Mouse (Mus musculus): ENCODE data around the gene Fuk. TPM values are rescaled to one million over a fixed set of nuclear protein-coding genes. Genes with fewer than 3 reads are reported as not detected.
"Not testable (repeated sequence)": the region's sequence is repeated elsewhere in the genome, so short reads cannot be mapped to it uniquely, and the experiment has no call there.

The Fuk gene
- polyA plus RNA-seq, 1 experiment from 2014 or later = 10.6 TPM

DNA sequence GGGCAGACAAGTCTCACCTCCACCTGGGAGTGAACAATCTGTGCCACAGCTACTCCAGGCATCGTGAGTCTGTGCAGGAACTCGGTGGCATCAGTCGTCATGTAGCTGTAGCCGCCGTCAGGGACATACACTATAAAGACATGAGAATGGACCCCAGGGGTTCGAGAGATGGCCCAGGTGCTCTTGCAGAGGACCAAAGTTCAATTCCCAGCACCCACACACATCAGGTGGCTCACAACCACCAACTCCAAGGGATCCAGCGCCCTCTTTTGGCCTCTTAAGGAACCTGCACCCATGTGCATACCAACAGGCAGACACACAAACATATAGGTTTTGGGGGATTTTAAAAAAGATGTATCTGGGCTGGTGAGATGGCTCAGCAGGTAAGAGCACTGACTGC, 10.2 kb downstream of the Fuk start:
- H3K4me2 ChIP-seq = no peak overlapping the region
- H3K27me3 ChIP-seq (replicated peaks) = no peaks in the 10 kb centered on the region
- no peaks in the 10 kb centered on the region for H3K9me3 ChIP-seq
- H3K4me3 ChIP-seq (replicated peaks) = no peak overlapping the region
- no peak overlapping the region for H3K9ac ChIP-seq
- no peaks in the 10 kb centered on the region for H3K4me1 ChIP-seq
- ATAC-seq (ENCODE audit: insufficient read depth, low FRiP score, low read depth) = no peak
- peaks cover 4% of the 10 kb centered on the region; the same call in 1 of the 2 replicates for H3K36me3 ChIP-seq
- WGBS = 93% methylated on average over 7 of the region's 7 CpGs
- no peak overlapping the region for H3K27ac ChIP-seq

DNA sequence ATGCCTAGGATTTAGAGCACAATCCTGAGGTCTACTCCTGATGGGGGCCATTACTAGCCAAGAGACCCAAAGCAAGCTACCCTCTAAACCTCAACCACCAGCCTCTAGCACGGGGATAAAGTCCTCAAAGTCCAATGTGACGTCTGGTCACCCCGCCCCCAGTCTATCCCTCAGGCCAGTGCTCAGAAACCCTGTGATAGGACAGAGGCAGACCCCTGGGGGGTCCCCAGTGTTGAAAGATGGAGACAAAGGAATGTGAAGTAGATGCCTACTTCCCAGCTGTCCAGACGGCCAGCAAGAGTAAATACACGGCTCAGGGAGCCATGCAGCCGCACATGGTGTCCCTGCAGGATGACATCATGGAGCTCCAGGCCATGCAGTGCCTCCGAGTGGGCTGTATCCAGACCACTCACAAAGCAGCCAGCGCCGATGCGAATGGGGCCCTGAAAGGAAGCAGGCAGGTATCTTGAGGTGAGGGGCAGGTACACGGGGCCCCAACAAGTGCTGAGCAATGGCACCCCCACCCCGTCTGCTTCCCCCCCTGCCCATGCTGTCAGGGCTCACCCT, 12.3 kb downstream of the Fuk start:
- H3K9ac ChIP-seq = no peak overlapping the region
- peaks cover 8% of the 10 kb centered on the region for H3K36me3 ChIP-seq
- 69% methylated on average over 12 of the region's 12 CpGs for WGBS
- H3K27ac ChIP-seq = no peak overlapping the region
- ATAC-seq (ENCODE audit: insufficient read depth, low FRiP score, low read depth) = no peak
- H3K27me3 ChIP-seq (replicated peaks) = no peaks in the 10 kb centered on the region
- no peaks in the 10 kb centered on the region for H3K9me3 ChIP-seq
- no peaks in the 10 kb centered on the region for H3K4me1 ChIP-seq
- no peak overlapping the region for H3K4me3 ChIP-seq (replicated peaks)
- H3K4me2 ChIP-seq = no peak overlapping the region

DNA sequence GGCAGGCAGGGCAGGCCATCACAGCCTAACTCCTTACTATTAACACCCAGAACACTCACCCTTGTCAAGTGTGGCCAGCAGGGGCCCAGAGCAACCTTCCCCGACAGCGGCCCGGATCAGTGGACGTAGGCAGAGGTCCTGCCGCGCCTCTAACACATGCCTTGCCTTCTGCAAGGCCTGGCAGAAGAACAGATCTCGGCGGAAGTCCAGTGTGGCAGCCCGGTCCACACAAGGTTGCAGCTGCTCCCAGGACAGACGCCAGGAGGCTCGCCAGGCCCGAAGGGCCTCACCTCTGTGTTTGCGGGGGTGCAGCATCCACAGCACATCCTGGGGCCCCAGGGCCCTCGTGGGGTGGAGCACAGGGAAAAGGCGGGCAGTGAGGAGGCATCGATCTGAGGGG, 13.4 kb downstream of the Fuk start:
- WGBS = 86% methylated on average over 16 of the region's 16 CpGs
- Histone ChIP-seq H3K9me3 (no peaks in the 10 kb centered on the region), H3K27ac (no peak overlapping the region), H3K9ac (no peak overlapping the region), H3K4me1 (no peaks in the 10 kb centered on the region), H3K27me3 (replicated peaks) (no peaks in the 10 kb centered on the region), H3K4me2 (no peak overlapping the region), H3K36me3 (peaks cover 18% of the 10 kb centered on the region), H3K4me3 (replicated peaks) (no peak overlapping the region)
- ATAC-seq (ENCODE audit: insufficient read depth, low FRiP score, low read depth) = no peak

DNA sequence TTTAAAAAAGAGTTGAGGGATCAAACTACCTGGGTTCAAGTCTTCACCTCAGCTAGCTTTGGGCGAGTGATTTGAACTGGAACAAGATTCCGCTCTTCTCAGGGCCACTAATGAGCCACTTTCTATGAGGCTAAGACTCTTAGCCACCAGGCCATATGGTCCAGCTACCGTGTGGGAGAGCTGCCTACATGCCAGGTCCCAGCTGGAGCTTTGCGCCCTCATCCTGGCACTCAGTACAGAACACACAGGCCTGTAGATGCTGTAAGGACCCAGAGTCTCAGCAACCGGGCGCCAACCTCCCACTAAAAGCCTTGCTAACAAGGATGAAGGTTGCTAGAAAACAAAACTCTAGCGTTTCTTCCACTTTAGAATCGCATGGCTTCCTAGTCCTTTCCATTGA, 13.8 kb downstream of the Fuk start:
- H3K9ac ChIP-seq = no peak overlapping the region
- WGBS = 90% methylated on average over 8 of the region's 8 CpGs
- H3K4me1 ChIP-seq = no peaks in the 10 kb centered on the region
- no peak overlapping the region for H3K27ac ChIP-seq
- H3K9me3 ChIP-seq = no peaks in the 10 kb centered on the region
- H3K27me3 ChIP-seq (replicated peaks) = no peaks in the 10 kb centered on the region
- H3K4me3 ChIP-seq (replicated peaks) = no peak overlapping the region
- no peak for ATAC-seq (ENCODE audit: insufficient read depth, low FRiP score, low read depth)
- peaks cover 20% of the 10 kb centered on the region for H3K36me3 ChIP-seq
- no peak overlapping the region for H3K4me2 ChIP-seq

DNA sequence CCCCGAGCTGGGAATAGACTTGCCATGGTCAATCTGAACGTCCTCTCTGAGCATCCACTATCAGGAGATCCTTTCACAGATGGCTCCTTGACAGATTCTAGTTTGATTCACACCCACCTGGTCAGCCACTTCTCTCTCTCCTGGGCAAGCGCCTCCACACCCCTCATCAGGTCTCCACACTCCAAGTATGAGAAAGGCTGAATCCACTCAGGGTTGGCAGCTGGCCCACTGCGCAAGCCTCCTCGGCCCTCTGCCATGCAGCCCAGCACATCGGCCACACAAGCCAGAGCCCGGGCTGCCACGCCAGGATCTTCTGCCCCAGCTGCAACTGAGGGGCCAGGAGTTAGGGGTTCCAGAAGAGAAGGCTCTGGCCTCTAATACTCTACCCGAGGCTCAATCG, 14.7 kb downstream of the Fuk start:
- Histone ChIP-seq H3K9ac (no peak overlapping the region), H3K4me2 (no peak overlapping the region), H3K9me3 (no peaks in the 10 kb centered on the region), H3K27ac (no peak overlapping the region), H3K36me3 (peaks cover 29% of the 10 kb centered on the region), H3K4me1 (no peaks in the 10 kb centered on the region), H3K27me3 (replicated peaks) (no peaks in the 10 kb centered on the region), H3K4me3 (replicated peaks) (no peak overlapping the region)
- WGBS = 91% methylated on average over 10 of the region's 10 CpGs
- ATAC-seq (ENCODE audit: insufficient read depth, low FRiP score, low read depth) = no peak

DNA sequence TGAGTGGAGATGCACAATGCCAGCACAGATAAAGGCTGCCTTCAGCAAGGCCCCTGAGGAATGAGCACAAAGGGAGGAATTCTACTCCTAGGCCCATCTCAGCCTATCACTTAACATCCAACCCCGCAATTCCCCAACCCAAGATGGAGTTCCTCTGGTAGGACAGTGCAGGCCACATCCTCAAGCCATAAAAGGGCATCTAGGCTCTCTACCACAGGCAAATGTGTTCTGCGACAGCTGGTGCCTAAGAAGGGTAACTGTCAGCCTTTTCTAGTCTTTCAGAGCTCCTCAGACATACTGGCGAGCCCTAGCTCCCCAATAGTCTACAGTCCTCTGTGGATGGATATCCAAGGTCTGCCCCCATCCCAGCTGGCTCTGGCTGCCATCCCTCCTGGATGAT, 15.7 kb downstream of the Fuk start:
- H3K4me1 ChIP-seq = no peaks in the 10 kb centered on the region
- no peak overlapping the region for H3K27ac ChIP-seq
- H3K9ac ChIP-seq = no peak overlapping the region
- no peak overlapping the region for H3K4me2 ChIP-seq
- H3K4me3 ChIP-seq (replicated peaks) = no peak overlapping the region
- no peak for ATAC-seq (ENCODE audit: insufficient read depth, low FRiP score, low read depth)
- H3K36me3 ChIP-seq = peaks cover 35% of the 10 kb centered on the region
- no peaks in the 10 kb centered on the region for H3K9me3 ChIP-seq
- H3K27me3 ChIP-seq (replicated peaks) = no peaks in the 10 kb centered on the region
- WGBS = 82% methylated on average over 3 of the region's 3 CpGs

DNA sequence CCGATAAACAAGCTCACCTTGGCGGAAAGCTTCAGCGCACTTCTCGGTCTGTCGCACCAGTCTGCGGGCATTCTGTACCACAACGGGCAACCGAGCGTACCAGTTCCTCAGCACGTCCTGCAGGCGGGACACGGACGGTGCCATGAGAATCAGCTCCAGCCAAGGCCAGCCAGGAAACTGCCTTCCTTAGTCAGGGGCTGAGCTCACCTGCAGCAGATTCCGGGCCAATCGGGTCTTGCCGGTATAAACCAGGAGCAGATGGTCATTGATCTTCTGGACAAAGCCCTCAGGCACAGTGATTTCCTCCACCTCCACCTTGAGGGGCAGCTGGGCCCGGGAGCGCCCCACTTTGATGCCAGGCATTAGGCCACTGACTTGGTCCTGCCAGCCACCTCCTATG, 18.5 kb downstream of the Fuk start:
- Histone ChIP-seq H3K4me1 (no peaks in the 10 kb centered on the region), H3K4me2 (no peak overlapping the region), H3K27ac (no peak overlapping the region), H3K9ac (no peak overlapping the region), H3K27me3 (replicated peaks) (no peaks in the 10 kb centered on the region), H3K36me3 (peaks cover 56% of the 10 kb centered on the region), H3K4me3 (replicated peaks) (no peak overlapping the region), H3K9me3 (no peaks in the 10 kb centered on the region)
- 97% methylated on average over 18 of the region's 18 CpGs for WGBS
- ATAC-seq (ENCODE audit: insufficient read depth, low FRiP score, low read depth) = no peak

DNA sequence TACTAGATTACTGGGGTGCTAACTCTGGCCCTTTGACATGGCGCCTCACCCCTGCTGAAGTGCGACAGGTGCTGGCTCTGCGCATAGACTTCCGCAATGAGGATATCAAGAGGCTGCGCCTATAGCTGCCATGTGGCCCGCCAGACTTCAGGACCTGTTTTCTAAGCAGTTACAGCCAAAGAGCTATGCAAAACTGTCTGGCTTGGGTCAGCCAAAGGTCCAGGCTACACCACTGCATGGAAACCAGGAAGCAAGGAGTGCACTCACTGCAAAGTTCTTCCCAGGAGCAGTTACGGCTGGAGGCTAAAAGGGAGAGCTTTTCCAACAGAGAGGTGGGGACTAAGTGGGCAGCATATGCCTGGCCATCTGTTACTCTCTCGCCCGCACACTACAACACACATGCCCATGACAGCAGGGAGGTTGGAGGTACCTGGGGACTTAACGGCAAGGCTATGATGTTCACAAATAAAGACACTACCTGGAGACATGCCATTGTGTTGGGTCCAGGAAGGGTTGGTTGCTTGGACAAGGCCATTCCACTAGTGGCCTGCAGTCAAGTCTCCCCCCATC, 20.5 kb downstream of the Fuk start:
- Histone ChIP-seq H3K4me2 (no peak overlapping the region), H3K4me3 (replicated peaks) (no peak overlapping the region), H3K9me3 (no peaks in the 10 kb centered on the region), H3K4me1 (no peaks in the 10 kb centered on the region), H3K27me3 (replicated peaks) (no peaks in the 10 kb centered on the region), H3K9ac (no peak overlapping the region), H3K36me3 (peaks cover 54% of the 10 kb centered on the region), H3K27ac (no peak overlapping the region)
- WGBS = 95% methylated on average over 10 of the region's 10 CpGs
- no peak for ATAC-seq (ENCODE audit: insufficient read depth, low FRiP score, low read depth)

DNA sequence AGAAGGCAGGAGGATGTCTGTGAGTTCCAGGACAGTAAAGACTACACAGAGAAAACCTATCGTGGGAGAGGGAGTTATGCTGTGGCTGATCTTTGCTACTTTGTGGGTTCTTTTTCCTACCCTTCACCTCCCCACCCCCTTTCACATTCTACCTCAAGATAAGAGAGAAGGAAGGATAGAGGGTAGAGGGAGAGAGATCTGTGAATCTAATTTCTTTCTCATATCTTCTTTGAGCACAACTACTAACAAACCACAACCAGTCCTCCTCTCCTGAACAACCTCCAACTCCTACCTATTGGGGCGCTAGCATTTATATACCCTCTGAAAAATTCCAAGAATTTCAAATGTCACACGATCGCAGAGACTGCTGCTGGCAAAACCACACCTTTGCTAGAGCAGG, 24.4 kb downstream of the Fuk start:
- no peaks in the 10 kb centered on the region for H3K4me1 ChIP-seq
- H3K9ac ChIP-seq = no peak overlapping the region
- no peak overlapping the region for H3K4me3 ChIP-seq (replicated peaks)
- H3K9me3 ChIP-seq = no peaks in the 10 kb centered on the region
- H3K4me2 ChIP-seq = no peak overlapping the region
- ATAC-seq (ENCODE audit: insufficient read depth, low FRiP score, low read depth) = no peak
- WGBS = 87% methylated on average over 4 of the region's 4 CpGs
- H3K36me3 ChIP-seq = peaks cover 51% of the 10 kb centered on the region
- H3K27ac ChIP-seq = no peak overlapping the region
- H3K27me3 ChIP-seq (replicated peaks) = no peaks in the 10 kb centered on the region

DNA sequence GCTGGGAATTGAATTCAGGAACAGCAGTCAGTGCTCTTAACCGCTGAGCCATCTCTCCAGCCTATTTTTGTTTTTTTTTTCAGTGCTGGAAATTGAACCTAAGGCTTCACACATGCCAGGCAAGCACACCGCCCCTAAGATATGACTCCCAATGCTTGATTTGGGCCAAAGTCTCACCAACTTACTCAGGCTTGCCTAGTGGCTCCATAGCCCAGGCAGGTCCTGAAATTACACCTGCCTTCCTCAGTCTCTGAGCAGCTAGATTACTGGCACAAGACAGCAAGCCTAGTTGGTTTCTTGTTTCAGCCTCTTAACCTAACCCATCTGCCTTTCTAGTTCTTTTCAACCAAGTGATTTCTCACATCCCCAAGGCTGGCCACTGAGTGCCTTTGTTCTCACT, 31.8 kb downstream of the Fuk start:
- Histone ChIP-seq H3K27me3 (replicated peaks) (no peaks in the 10 kb centered on the region), H3K9ac (no peak overlapping the region), H3K4me2 (no peak overlapping the region), H3K9me3 (no peaks in the 10 kb centered on the region), H3K4me3 (replicated peaks) (no peak overlapping the region), H3K27ac (no peak overlapping the region), H3K4me1 (no peaks in the 10 kb centered on the region), H3K36me3 (peaks cover 55% of the 10 kb centered on the region)
- 94% methylated on average over 2 of the region's 2 CpGs for WGBS
- no peak for ATAC-seq (ENCODE audit: insufficient read depth, low FRiP score, low read depth)

DNA sequence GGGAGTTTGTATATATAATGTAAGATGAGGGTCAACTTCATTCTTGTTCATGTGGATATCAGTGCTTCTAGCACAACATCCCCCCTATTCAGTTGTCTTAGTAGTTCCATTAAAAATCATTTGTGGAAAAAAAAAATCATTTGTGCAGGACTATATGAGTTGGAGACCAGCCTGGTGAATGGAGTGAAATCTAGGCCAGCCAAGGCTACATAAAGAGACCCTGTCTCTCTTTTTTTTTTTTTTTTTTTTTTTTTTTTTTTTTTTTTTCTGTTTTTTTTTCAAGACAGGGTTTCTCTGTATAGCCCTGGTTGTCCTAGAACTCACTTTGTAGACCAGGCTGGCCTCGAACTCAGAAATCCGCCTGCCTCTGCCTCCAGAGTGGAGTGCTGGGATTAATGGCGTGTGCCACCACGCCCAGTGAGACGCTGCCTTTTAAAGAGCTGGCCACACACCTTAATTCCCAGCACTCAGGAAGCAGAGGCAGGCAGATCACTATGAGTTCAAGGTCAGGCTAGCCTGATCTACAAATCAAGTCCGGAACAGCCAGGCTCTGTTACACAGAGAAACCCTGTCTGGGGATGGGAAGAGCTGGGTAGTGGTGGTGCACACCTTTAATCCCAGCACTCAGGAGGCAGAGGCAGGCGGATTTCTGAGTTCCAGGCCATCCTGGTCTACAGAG, 40.8 kb downstream of the Fuk start:
- not testable (repeated sequence) for H3K4me3 ChIP-seq (replicated peaks); H3K9ac ChIP-seq; H3K27ac ChIP-seq; H3K9me3 ChIP-seq; H3K27me3 ChIP-seq (replicated peaks); ATAC-seq (ENCODE audit: insufficient read depth, low FRiP score, low read depth); H3K4me1 ChIP-seq; H3K4me2 ChIP-seq
- 93% methylated on average over 7 of the region's 7 CpGs for WGBS
- H3K36me3 ChIP-seq = peaks cover 56% of the 10 kb centered on the region

DNA sequence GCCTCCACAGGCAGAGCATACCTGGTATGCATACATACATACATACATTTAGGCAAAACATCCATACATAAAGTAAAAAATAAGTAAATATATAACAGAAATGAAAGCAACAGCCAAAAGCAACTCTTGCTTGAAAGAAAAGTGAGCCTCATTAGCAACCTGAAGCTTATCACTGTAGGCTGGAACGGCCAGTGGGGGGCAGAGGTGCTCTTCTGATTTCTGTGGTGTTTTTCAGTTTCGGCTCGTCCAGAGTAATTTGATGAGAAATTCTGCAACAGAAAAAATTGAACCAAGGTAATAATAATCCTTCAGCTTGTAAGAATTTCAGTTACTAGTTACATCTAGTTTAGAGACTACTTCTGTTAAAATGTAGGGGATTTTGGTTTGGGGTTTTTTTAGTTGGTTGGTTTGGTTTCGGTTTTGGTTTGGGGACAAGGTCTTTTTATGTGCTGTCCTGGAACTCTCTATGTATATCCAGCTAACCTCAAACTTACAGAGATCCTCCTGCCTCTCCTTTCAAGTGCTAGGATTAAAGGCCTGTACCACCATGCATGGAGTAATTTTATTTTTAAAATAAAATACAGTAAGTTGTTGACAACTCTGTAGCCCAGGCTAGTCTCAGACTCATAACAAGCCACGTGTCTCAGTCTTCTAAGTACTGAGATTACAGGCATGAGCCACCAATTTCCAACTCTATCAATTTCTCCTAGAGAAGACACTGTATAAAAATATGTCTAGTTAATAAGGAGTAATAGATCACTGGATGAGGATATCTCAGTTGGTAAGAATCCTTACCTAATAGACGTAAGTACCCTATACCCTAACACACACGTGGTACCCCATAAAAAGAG, 42.4 kb downstream of the Fuk start:
- H3K27me3 ChIP-seq (replicated peaks) = no peaks in the 10 kb centered on the region
- H3K4me2 ChIP-seq = no peak overlapping the region
- H3K4me3 ChIP-seq (replicated peaks) = no peak overlapping the region
- H3K9ac ChIP-seq = no peak overlapping the region
- H3K4me1 ChIP-seq = no peaks in the 10 kb centered on the region
- WGBS = 79% methylated on average over 7 of the region's 7 CpGs
- H3K9me3 ChIP-seq = no peaks in the 10 kb centered on the region
- peaks cover 56% of the 10 kb centered on the region for H3K36me3 ChIP-seq
- no peak for ATAC-seq (ENCODE audit: insufficient read depth, low FRiP score, low read depth)
- H3K27ac ChIP-seq = no peak overlapping the region
